ENCODE assay signal across 28 mouse cellular contexts in genomic region chr5:101882191-101882590, GRCm38 (mm10).
DNase-seq lines count a peak whose midpoint lies in the region; ATAC-seq and TF ChIP-seq lines count a peak whose summit lies in the region.
"Had no signal": no experiment of that assay in that cellular context is flagged by ENCODE, and none has a peak within 500 bp of the region (broad histone marks: within the 10 kb centered on the region; RNA-seq: fewer than 3 reads in every experiment).

No protein-coding gene starts in this region.

- no peak for ATAC-seq in kidney, embryonic 15.5 days (replicated peaks; ENCODE audit: low FRiP score)
- no peak for ATAC-seq in G1E (ENCODE audit: extremely low read depth, insufficient number of reproducible peaks, low FRiP score, poor library complexity, severe bottlenecking)
- ATAC-seq in midbrain, embryonic 11.5 days (ENCODE audit: low FRiP score): no peak
- ATAC-seq: forebrain, embryonic 15.5 days; inflammation-experienced regulatory T-cells, adult 6 months had no signal

- H3K27ac ChIP-seq in kidney, embryonic 15.5 days: peak overlapping the region; percentile 45
- no peak overlapping the region for H3K27ac ChIP-seq in layer of hippocampus, adult 2 months
- no peak overlapping the region for H3K27ac ChIP-seq in midbrain, embryonic 11.5 days (ENCODE audit: low read depth, low read length)
- H3K27ac ChIP-seq: embryonic facial prominence, embryonic 13.5 days; forebrain, embryonic 10.5 days; forebrain, embryonic 15.5 days; heart, adult 2 months; hindbrain, embryonic 15.5 days; liver, embryonic 14.5 days; neural tube, embryonic 15.5 days; stomach, embryonic 15.5 days had no signal

- H3K4me1 ChIP-seq in kidney, embryonic 15.5 days: peaks cover 42% of the 10 kb centered on the region
- H3K4me1 ChIP-seq in G1E (ENCODE audit: insufficient read depth, low read depth, low read length): no peaks in the 10 kb centered on the region
- H3K4me1 ChIP-seq in midbrain, embryonic 11.5 days (ENCODE audit: control insufficient read depth, insufficient read depth, low read length): no peaks in the 10 kb centered on the region
- H3K4me1 ChIP-seq: embryonic facial prominence, embryonic 13.5 days; forebrain, embryonic 10.5 days; forebrain, embryonic 15.5 days; hindbrain, embryonic 15.5 days; megakaryocyte, embryonic 14.5 days; neural tube, embryonic 15.5 days; stomach, embryonic 15.5 days had no signal

- peaks cover 94% of the 10 kb centered on the region for H3K36me3 ChIP-seq in kidney, embryonic 15.5 days
- no peaks in the 10 kb centered on the region for H3K36me3 ChIP-seq in G1E (replicated peaks)
- H3K36me3 ChIP-seq in midbrain, embryonic 11.5 days (ENCODE audit: control insufficient read depth, insufficient read depth, low read length): peaks cover 39% of the 10 kb centered on the region

- H3K4me3 ChIP-seq in kidney, embryonic 15.5 days (replicated peaks): no peak overlapping the region
- peak overlapping the region; percentile 16; the same call in 1 of the 2 replicates for H3K4me3 ChIP-seq in G1E (ENCODE audit: low read depth, low read length)
- no peak overlapping the region for H3K4me3 ChIP-seq in layer of hippocampus, adult 2 months
- no peak overlapping the region for H3K4me3 ChIP-seq in midbrain, embryonic 11.5 days (ENCODE audit: low read depth, low read length)
- H3K4me3 ChIP-seq: embryonic facial prominence, embryonic 13.5 days; forebrain, embryonic 10.5 days; forebrain, embryonic 15.5 days; heart, adult 2 months; heart, embryonic 12.5 days; hindbrain, embryonic 15.5 days; megakaryocyte, embryonic 14.5 days; neural tube, embryonic 15.5 days; stomach, embryonic 15.5 days had no signal

- H3K9me3 ChIP-seq in kidney, embryonic 15.5 days (replicated peaks): no peaks in the 10 kb centered on the region
- peaks cover 75% of the 10 kb centered on the region for H3K9me3 ChIP-seq in G1E (replicated peaks)
- H3K9me3 ChIP-seq in midbrain, embryonic 11.5 days (ENCODE audit: control insufficient read depth, low read length): no peaks in the 10 kb centered on the region
- H3K9me3 ChIP-seq: embryonic facial prominence, embryonic 13.5 days; forebrain, embryonic 10.5 days; forebrain, embryonic 15.5 days; heart, embryonic 12.5 days; hindbrain, embryonic 15.5 days; megakaryocyte, embryonic 14.5 days; neural tube, embryonic 15.5 days; stomach, embryonic 15.5 days had no signal

- no peak overlapping the region for H3K4me2 ChIP-seq in kidney, embryonic 15.5 days
- no peak overlapping the region for H3K4me2 ChIP-seq in midbrain, embryonic 11.5 days
- H3K4me2 ChIP-seq: embryonic facial prominence, embryonic 13.5 days; forebrain, embryonic 15.5 days; heart, embryonic 12.5 days; hindbrain, embryonic 15.5 days; neural tube, embryonic 15.5 days; stomach, embryonic 15.5 days had no signal

- no peak for DNase-seq in kidney, adult 18-20 months
- DNase-seq in G1E (ENCODE audit: low spot score): no peak
- peak; percentile 79 for DNase-seq in brain, adult 2 months (ENCODE audit: low read depth, low spot score)
- DNase-seq in cerebellum, postnatal 14 days: peak; percentile 47 to 48
- DNase-seq in layer of hippocampus, adult 2 months (ENCODE audit: low spot score in 2 of 2): no peak
- DNase-seq in midbrain, embryonic 11.5 days (ENCODE audit: low spot score, missing footprints): no peak
- DNase-seq: adrenal gland, adult 8-10 months; heart, adult 2 months; kidney, adult 2 months; kidney, postnatal 14 days; liver; lung, adult 2 months; lung, postnatal 4 days; midbrain, embryonic 14.5 days; retina, postnatal 1 day; right cerebral cortex, postnatal 14 days had no signal

- no peak overlapping the region for H3K9ac ChIP-seq in kidney, embryonic 15.5 days
- H3K9ac ChIP-seq in midbrain, embryonic 11.5 days (ENCODE audit: low read length): no peak overlapping the region
- H3K9ac ChIP-seq: embryonic facial prominence, embryonic 13.5 days; forebrain, embryonic 15.5 days; heart, embryonic 12.5 days; hindbrain, embryonic 15.5 days; liver, embryonic 14.5 days; neural tube, embryonic 15.5 days; stomach, embryonic 15.5 days had no signal

- no peak for TF ChIP-seq CTCF in G1E (IDR thresholded peaks at IDR 0.05; ENCODE audit: low read depth, low read length)
- TF ChIP-seq CTCF in layer of hippocampus, adult 2 months (conservative IDR thresholded peaks at IDR 0.05): no peak

- no peaks in the 10 kb centered on the region for H3K27me3 ChIP-seq in kidney, embryonic 15.5 days
- H3K27me3 ChIP-seq in G1E (ENCODE audit: insufficient read depth, low read length): no peaks in the 10 kb centered on the region
- H3K27me3 ChIP-seq in midbrain, embryonic 11.5 days (ENCODE audit: control insufficient read depth, insufficient read depth, low read length): no peaks in the 10 kb centered on the region
- H3K27me3 ChIP-seq: CH12.LX; embryonic facial prominence, embryonic 13.5 days; forebrain, embryonic 15.5 days; heart, embryonic 12.5 days; hindbrain, embryonic 15.5 days; megakaryocyte, embryonic 14.5 days; neural tube, embryonic 15.5 days; stomach, embryonic 15.5 days had no signal

- 74% methylated on average over 15 of the region's 15 CpGs for WGBS in kidney, embryonic 15.5 days
- 95% methylated on average over 15 of the region's 15 CpGs for WGBS in midbrain, embryonic 11.5 days

Comparison
In these comparisons a context has a peak if more than half of its experiments do, and no peak if none do; other contexts are left out.
1. DNase-seq: peak in brain, adult 2 months (single experiment) and cerebellum, postnatal 14 days (2 of 2); none in kidney, adult 18-20 months (single experiment), G1E (single experiment), layer of hippocampus, adult 2 months (0 of 2) and midbrain, embryonic 11.5 days (single experiment).